Mouse (Mus musculus): ENCODE measurements around the gene Chac1. TPM values are rescaled to one million over a fixed set of nuclear protein-coding genes. Genes with fewer than 3 reads are reported as not detected.

Chac1 gene
- polyA plus RNA-seq, 1 experiment, result 5.8 TPM

DNA sequence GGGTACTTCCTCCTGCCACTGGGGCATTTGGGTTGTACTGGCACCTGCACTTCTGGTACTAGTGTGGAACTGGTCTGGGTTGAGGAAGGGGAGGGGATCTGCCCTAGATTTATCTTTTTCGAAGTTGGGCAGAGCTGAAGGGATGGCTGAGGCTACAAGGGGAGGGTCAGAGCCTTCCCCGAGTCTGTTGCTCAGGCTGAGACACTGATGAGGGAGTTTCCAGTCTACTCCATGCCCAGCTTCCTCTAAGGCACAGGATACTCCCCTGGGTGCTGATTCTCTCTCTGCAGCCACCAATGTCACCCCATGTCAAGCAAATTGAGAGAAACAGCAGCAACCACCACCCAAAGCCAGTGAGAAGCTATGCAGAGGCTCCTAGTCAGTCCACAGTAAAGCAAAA lies 15.0 kb upstream of the Chac1 start:
- Histone ChIP-seq H3K4me1 (ENCODE audit: control insufficient read depth, insufficient read depth, insufficient read length, low read length) (peaks cover 3% of the 10 kb centered on the region), H3K4me3 (ENCODE audit: low read depth, low read length) (no peak overlapping the region), H3K27ac (ENCODE audit: insufficient read depth, low read depth, low read length) (peak overlapping the region; percentile 51), H3K27me3 (ENCODE audit: control insufficient read depth, insufficient read depth, low read length) (no peaks in the 10 kb centered on the region), H3K36me3 (ENCODE audit: control insufficient read depth, insufficient read depth, low read length) (peaks cover 16% of the 10 kb centered on the region; the same call in 1 of the 2 replicates)
- 65% methylated on average over 2 of the region's 2 CpGs for WGBS
- no peak for TF ChIP-seq CTCF (IDR thresholded peaks at IDR 0.05; ENCODE audit: extremely low read depth, insufficient read length, insufficient replicate concordance, low read depth, low read length)
- no peak for TF ChIP-seq POLR2A (IDR thresholded peaks at IDR 0.05; ENCODE audit: low read depth, low read length)

DNA sequence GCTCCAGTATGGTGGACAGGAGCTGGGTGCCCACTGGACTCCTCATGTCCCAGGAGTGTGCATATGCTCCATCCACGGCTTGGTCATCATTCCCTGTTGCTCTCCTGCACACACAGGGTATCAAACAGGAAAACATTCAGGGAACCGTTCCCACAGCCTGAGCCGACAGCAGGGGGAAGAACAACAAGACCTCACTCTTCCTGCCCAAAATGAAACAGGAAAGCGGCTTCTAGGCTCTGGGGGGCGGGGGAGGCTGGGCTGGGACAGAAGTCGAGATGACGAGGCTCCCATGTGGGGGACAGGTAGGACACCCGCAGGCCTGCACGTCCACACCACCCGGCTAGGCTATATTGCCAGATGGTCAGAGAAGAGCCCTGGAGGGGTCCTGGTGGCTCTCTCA lies 14.6 kb upstream of the Chac1 start:
- H3K27ac ChIP-seq (ENCODE audit: insufficient read depth, low read depth, low read length), result peak overlapping the region; percentile 51
- no peak for TF ChIP-seq POLR2A (IDR thresholded peaks at IDR 0.05; ENCODE audit: low read depth, low read length)
- TF ChIP-seq CTCF (IDR thresholded peaks at IDR 0.05; ENCODE audit: extremely low read depth, insufficient read length, insufficient replicate concordance, low read depth, low read length), result no peak
- WGBS, result 81% methylated on average over 10 of the region's 10 CpGs
- H3K27me3 ChIP-seq (ENCODE audit: control insufficient read depth, insufficient read depth, low read length), result no peaks in the 10 kb centered on the region
- H3K4me3 ChIP-seq (ENCODE audit: low read depth, low read length), result no peak overlapping the region
- peaks cover 3% of the 10 kb centered on the region for H3K4me1 ChIP-seq (ENCODE audit: control insufficient read depth, insufficient read depth, insufficient read length, low read length)
- H3K36me3 ChIP-seq (ENCODE audit: control insufficient read depth, insufficient read depth, low read length), result peaks cover 13% of the 10 kb centered on the region; the same call in 1 of the 2 replicates

GRCm38 (mm10) chr2:119337425-119338265 lies 13.4 kb upstream of the Chac1 start:
- peaks cover 6% of the 10 kb centered on the region; the same call in 1 of the 2 replicates for H3K36me3 ChIP-seq (ENCODE audit: control insufficient read depth, insufficient read depth, low read length)
- peak overlapping the region; percentile 36 for H3K27ac ChIP-seq (ENCODE audit: insufficient read depth, low read depth, low read length)
- H3K4me3 ChIP-seq (ENCODE audit: low read depth, low read length), result peak overlapping the region; percentile 68
- TF ChIP-seq CTCF (IDR thresholded peaks at IDR 0.05; ENCODE audit: extremely low read depth, insufficient read length, insufficient replicate concordance, low read depth, low read length) (peak; percentile 93), POLR2A (IDR thresholded peaks at IDR 0.05; ENCODE audit: low read depth, low read length) (no peak)
- WGBS, result 7% methylated on average over 60 of the region's 60 CpGs
- no peaks in the 10 kb centered on the region for H3K27me3 ChIP-seq (ENCODE audit: control insufficient read depth, insufficient read depth, low read length)
- H3K4me1 ChIP-seq (ENCODE audit: control insufficient read depth, insufficient read depth, insufficient read length, low read length), result peaks cover 3% of the 10 kb centered on the region

DNA sequence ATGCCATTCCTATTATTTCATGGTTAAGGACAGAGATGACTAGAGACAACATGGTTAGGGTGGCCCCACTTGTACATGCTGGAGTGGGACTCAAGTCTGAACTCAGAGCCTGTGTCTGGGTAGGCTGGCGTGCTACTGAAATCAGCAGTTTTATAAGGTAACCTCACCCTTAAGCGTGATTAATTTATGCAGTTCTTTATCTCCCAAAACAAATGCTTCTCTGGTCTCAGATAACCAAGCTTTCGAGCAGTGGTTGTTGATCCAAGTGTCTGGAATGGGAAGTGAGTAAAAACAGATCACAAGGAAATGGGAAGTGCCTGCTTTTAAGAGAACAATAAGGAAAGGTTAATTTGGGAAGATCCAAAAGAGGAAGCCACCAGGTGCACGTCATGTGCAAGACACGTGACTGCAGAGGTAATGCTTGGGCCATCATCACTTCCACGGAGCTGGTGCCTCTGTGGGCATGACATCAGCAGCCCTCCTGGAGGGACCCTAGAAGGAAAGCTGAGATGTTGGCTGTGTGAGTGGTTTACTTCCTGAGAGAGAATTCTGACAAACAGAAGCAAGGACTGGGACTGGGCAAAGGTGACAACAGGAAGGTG lies 6.4 kb upstream of the Chac1 start:
- TF ChIP-seq CTCF (IDR thresholded peaks at IDR 0.05; ENCODE audit: extremely low read depth, insufficient read length, insufficient replicate concordance, low read depth, low read length), result no peak
- no peak for TF ChIP-seq POLR2A (IDR thresholded peaks at IDR 0.05; ENCODE audit: low read depth, low read length)
- no peaks in the 10 kb centered on the region for H3K36me3 ChIP-seq (ENCODE audit: control insufficient read depth, insufficient read depth, low read length)
- H3K4me3 ChIP-seq (ENCODE audit: low read depth, low read length), result no peak overlapping the region
- no peak overlapping the region for H3K27ac ChIP-seq (ENCODE audit: insufficient read depth, low read depth, low read length)
- H3K4me1 ChIP-seq (ENCODE audit: control insufficient read depth, insufficient read depth, insufficient read length, low read length), result peaks cover 3% of the 10 kb centered on the region; the same call in 1 of the 2 replicates
- WGBS, result 14% methylated on average over 6 of the region's 6 CpGs
- no peaks in the 10 kb centered on the region for H3K27me3 ChIP-seq (ENCODE audit: control insufficient read depth, insufficient read depth, low read length)

GRCm38 (mm10) chr2:119353707-119354106 lies 2.7 kb downstream of the Chac1 start:
- WGBS, result 92% methylated on average over 8 of the region's 8 CpGs

GRCm38 (mm10) chr2:119355089-119355488 lies 4.1 kb downstream of the Chac1 start:
- no peak overlapping the region for H3K4me3 ChIP-seq (ENCODE audit: low read depth, low read length)
- H3K27ac ChIP-seq (ENCODE audit: insufficient read depth, low read depth, low read length), result no peak overlapping the region
- TF ChIP-seq CTCF (IDR thresholded peaks at IDR 0.05; ENCODE audit: extremely low read depth, insufficient read length, insufficient replicate concordance, low read depth, low read length), result no peak
- TF ChIP-seq POLR2A (IDR thresholded peaks at IDR 0.05; ENCODE audit: low read depth, low read length), result no peak
- 80% methylated on average over 3 of the region's 3 CpGs for WGBS
- H3K4me1 ChIP-seq (ENCODE audit: control insufficient read depth, insufficient read depth, insufficient read length, low read length), result peaks cover 15% of the 10 kb centered on the region
- H3K27me3 ChIP-seq (ENCODE audit: control insufficient read depth, insufficient read depth, low read length), result no peaks in the 10 kb centered on the region
- no peaks in the 10 kb centered on the region for H3K36me3 ChIP-seq (ENCODE audit: control insufficient read depth, insufficient read depth, low read length)

More at GRCm38 (mm10) chr2:119353707-119354106, 2.7 kb downstream of the Chac1 start:
- no peak for TF ChIP-seq CTCF (IDR thresholded peaks at IDR 0.05; ENCODE audit: extremely low read depth, insufficient read length, insufficient replicate concordance, low read depth, low read length)
- no peak for TF ChIP-seq POLR2A (IDR thresholded peaks at IDR 0.05; ENCODE audit: low read depth, low read length)
- H3K4me3 ChIP-seq (ENCODE audit: low read depth, low read length), result no peak overlapping the region
- H3K27me3 ChIP-seq (ENCODE audit: control insufficient read depth, insufficient read depth, low read length), result no peaks in the 10 kb centered on the region
- H3K36me3 ChIP-seq (ENCODE audit: control insufficient read depth, insufficient read depth, low read length), result no peaks in the 10 kb centered on the region
- peaks cover 8% of the 10 kb centered on the region for H3K4me1 ChIP-seq (ENCODE audit: control insufficient read depth, insufficient read depth, insufficient read length, low read length)
- no peak overlapping the region for H3K27ac ChIP-seq (ENCODE audit: insufficient read depth, low read depth, low read length)

GRCm38 (mm10) chr2:119355651-119356050 lies 4.6 kb downstream of the Chac1 start:
- 51% methylated on average over 7 of the region's 7 CpGs for WGBS
- Histone ChIP-seq H3K4me1 (ENCODE audit: control insufficient read depth, insufficient read depth, insufficient read length, low read length) (peaks cover 16% of the 10 kb centered on the region), H3K27me3 (ENCODE audit: control insufficient read depth, insufficient read depth, low read length) (no peaks in the 10 kb centered on the region), H3K27ac (ENCODE audit: insufficient read depth, low read depth, low read length) (no peak overlapping the region), H3K4me3 (ENCODE audit: low read depth, low read length) (no peak overlapping the region), H3K36me3 (ENCODE audit: control insufficient read depth, insufficient read depth, low read length) (no peaks in the 10 kb centered on the region)
- TF ChIP-seq POLR2A (IDR thresholded peaks at IDR 0.05; ENCODE audit: low read depth, low read length), result no peak
- TF ChIP-seq CTCF (IDR thresholded peaks at IDR 0.05; ENCODE audit: extremely low read depth, insufficient read length, insufficient replicate concordance, low read depth, low read length), result no peak

All from small intestine, adult 2 months (tissue).